Mouse (Mus musculus) layer of hippocampus, postnatal 25 days (tissue): ENCODE data around the gene Mrps27. TPM values are rescaled to one million over a fixed set of nuclear protein-coding genes. Genes with fewer than 3 reads are reported as not detected.

Source experiments
- DNase-seq, 2 experiments: peaks; one replicate each; pipeline ENCODE4 v3.0.0; 2022; ENCODE audit warnings: mixed read lengths in 2 of 2, low spot score in 1 of 2; ENCODE audit errors: extremely low spot score in 1 of 2
- total RNA-seq, 2 experiments: library from RNA; stranded (reverse); gene quantifications; 2 replicates each; pipeline ENCODE4 v1.2.3; 2021

The Mrps27 gene
- total RNA-seq, 2 experiments from 2014 or later = 26.5 to 28.4 TPM

- no peak for DNase-seq
Measured at GRCm38 (mm10) chr13:99464551-99464950, 120.0 kb downstream of the Mrps27 start.

Other genes starting within 250 kb of the Mrps27 start
- 1 to 10 TPM; 2.8 to 3.9 TPM for gene Zfp366, start 160.0 kb upstream of the Mrps27 start, total RNA-seq
- gene Ptcd2, start 81 bp upstream of the Mrps27 start, total RNA-seq = 10 to 100 TPM; 28.2 to 33.0 TPM
- 100 to 1,000 TPM; 620 to 712 TPM for gene Map1b, start 171.8 kb downstream of the Mrps27 start, total RNA-seq